Mouse (Mus musculus) G1E (cell line): ENCODE measurements around the gene Pikfyve.

ENCODE experiments used
- CTCF ChIP-seq: IDR thresholded peaks from 2 replicates; pipeline ENCODE4 v1.5.1; 2012; ENCODE audit warnings: low read depth, low read length, inconsistent platforms, mixed read lengths
- POLR2AphosphoS5 ChIP-seq: IDR thresholded peaks from 2 replicates; pipeline ENCODE4 v1.6.1; 2012; ENCODE audit warnings: low read depth, low read length, inconsistent platforms; ENCODE audit not compliant: insufficient replicate concordance
- TAL1 ChIP-seq: conservative IDR thresholded peaks from 2 replicates; pipeline ENCODE4 v1.6.1; 2012; ENCODE audit warnings: low read depth, low read length, inconsistent platforms, mixed read lengths

- TF ChIP-seq CTCF: no peak
- no peak for TF ChIP-seq TAL1
- TF ChIP-seq POLR2AphosphoS5: no peak
Observed at GRCm38 (mm10) chr1:65173716-65174115, 12.8 kb upstream of the Pikfyve start.
